Mouse (Mus musculus): ENCODE measurements around the gene Gon4l. TPM values are rescaled to one million over a fixed set of nuclear protein-coding genes. Genes with fewer than 3 reads are reported as not detected.
"Not testable (repeated sequence)": the region's sequence is repeated elsewhere in the genome, so short reads cannot be mapped to it uniquely, and the experiment has no call there.

Gene Gon4l
- total RNA-seq (2021), result 10 to 100 TPM; 27.2 to 30.1 TPM
- long read RNA-seq, experiment 1, partial matches to known transcripts, result 7 of 15 reads
- long read RNA-seq, experiment 1, other reads (novel, unspliced or antisense), result 8 of 15 reads
- long read RNA-seq, experiment 2, partial matches to known transcripts, result 1 of 1 reads
- long read RNA-seq, experiment 2, other reads (novel, unspliced or antisense), result 0 of 1 reads

DNA sequence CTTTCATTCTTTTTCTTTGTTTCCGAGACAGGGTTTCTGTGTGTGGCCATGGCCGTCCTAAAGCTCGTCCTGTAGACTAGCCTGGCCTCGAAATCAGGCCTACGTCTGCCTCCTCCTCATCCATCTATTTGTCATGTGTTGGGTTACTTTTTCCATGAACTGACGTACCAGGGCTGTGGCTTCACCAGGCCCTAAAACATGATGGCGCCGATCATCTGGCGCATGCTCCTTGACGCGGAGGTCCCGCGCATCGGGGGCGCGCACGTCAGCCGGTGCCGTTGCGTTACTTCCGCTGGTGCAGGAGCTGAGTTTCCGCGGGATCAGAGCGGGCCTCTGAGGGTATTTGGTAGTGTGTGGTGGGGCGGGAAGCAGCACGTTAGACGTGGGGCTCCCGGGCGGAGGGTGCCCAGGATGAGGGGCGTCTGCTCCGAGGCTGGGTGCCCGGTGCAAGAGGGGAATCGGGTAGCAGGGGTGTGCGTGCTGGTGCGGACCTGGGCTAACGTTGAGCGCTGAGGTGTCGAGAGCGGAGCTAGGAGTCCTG lies at the start of gene Gon4l:
Gene Gon4l (plus strand): TSS at position 281 of the 541 bp plus-strand sequence.
- DNase-seq, result peak; percentile 5 to 13

- not testable (repeated sequence) for DNase-seq
Observed at GRCm38 (mm10) chr3:88786323-88786722, 48.7 kb upstream of the Gon4l start.

DNA sequence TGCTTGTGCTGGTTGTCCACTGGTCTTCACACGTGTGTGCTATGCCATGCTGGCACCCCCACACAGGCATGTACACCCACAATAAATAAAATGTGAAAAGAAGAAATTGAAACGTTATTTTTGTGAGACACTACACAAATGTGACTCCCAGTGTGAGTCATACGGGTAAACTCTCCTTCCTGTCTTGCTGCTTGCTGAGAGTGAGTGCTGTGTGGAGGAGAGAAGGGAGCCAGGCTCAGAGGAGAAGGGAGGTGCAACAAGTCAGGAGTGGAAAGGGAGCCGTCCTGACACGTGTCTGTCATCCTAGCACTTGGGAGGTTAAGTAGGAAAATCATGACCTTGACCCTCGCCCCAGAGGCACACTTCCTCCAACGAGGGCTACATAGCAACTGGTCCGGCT lies 48.2 kb upstream of the Gon4l start:
- DNase-seq, result not testable (repeated sequence)

GRCm38 (mm10) chr3:88788033-88788432 lies 47.0 kb upstream of the Gon4l start:
- DNase-seq, result not testable (repeated sequence)

DNA sequence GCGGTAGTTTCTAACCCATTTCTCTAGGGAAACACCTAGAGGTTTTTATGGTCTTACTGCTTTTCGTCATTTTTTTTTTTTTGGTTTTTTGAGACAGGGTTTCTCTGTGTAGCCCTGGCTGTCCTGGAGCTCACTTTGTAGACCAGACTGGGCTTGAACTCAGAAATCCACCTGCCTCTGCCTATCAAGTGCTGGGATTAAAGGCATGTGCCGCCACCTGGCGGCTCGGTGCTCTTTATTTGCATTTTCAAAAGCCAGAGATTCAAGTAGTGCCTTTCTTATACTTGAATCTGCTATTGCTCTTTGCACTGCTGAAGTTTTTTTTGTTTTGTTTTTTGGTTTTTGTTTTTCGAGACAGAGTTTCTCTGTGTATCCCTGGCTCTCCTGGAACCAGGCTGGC lies 37.5 kb upstream of the Gon4l start:
- DNase-seq, result not testable (repeated sequence)

DNA sequence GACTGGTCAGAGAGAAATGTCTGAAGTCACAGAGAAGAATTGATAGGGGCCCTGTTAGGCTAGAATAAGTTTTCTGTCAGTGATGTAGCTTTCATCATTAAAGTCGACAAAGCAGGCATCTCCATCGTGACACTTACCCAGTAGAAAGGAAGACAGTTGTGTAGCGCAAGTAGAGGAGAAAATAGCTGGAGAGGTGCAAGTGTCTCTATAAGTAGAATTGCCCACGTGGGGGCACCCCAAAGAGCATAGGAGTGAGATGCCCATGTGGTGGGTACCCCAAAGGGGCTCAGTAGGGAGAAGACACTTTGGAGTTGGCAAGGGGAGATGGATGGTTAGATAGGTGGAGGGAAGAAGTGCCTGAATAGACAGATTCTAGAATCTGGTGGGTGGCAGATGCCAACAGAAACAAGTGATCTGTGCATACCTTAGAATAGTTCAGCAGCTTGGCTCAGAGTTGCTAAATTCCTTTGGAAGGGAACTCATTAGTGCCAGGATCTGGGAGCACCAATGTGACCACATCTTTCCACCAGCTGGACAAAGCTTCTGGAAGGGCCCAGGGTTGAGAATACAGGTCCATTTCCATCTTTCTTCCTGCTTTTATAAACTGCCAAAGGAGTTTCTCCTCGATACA lies 31.0 kb upstream of the Gon4l start:
- DNase-seq, result no peak

- no peak for DNase-seq
Observed at GRCm38 (mm10) chr3:88825710-88826109, 9.3 kb upstream of the Gon4l start.

DNA sequence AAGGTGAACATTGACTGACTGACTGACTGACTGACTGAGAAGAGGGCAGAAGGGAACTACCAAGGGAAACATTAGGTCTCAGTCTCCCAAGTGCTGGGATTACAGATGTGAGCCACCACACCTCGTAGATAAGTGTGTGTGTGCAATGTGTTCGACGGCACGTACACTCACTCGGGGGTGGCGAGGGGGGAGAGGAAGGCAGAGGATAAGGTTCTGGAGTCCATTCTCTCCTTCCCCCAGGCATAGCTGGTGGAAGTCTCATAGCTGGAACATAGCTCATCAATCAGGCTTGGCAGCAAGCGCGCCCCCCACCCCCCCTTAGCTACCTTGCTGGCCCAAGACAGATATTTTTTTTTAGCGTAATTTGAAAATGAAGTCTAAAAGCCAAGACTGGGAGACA lies 7.8 kb upstream of the Gon4l start:
- DNase-seq, result no peak

GRCm38 (mm10) chr3:88831177-88832121 lies 3.6 kb upstream of the Gon4l start:
- peak; percentile 41 to 66 for DNase-seq

- peak; percentile 38 to 43 for DNase-seq
Observed at GRCm38 (mm10) chr3:88832388-88832787, 2.6 kb upstream of the Gon4l start.

GRCm38 (mm10) chr3:88849172-88849571 lies 14.1 kb downstream of the Gon4l start:
- DNase-seq, result no peak

DNA sequence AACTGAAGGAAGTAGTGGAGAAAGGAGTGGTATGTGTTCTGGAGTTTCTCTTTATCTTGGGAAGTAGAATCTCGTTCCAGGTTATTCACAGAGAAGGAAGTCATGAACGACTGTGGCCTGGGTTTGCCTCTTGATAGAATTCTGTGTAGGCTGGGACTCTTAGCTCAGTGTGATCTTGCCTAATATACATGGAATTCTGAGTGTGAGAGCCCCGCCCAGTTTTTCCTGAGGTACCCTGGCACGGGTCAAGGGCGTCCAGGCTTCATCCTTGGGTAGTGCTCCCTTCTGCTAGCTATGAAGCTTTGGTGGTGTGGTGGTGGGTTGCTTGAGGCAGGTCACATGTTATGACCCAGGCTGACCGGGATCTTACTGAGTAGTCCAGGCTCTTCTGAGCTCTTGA lies 20.8 kb downstream of the Gon4l start:
- DNase-seq, result no peak

DNA sequence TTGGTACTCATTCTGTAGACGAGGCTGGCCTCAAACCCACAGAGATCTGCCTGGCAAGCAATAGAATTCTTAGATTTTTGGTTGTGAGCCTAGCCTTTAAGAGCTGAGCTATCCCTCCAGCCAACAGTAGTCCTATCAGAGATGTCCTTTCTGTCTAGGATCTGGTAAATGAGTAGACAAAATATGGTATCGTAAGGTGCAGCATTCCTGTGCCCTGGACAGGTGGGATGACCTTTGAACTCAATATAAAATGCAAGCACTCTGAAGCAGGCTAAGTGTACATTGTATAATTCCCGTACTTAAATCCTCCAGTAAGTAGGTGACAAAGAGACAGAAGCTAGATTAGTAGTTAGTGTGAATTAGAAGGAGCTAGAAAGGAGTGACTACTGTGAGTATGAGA lies 27.1 kb downstream of the Gon4l start:
- DNase-seq, result no peak

DNA sequence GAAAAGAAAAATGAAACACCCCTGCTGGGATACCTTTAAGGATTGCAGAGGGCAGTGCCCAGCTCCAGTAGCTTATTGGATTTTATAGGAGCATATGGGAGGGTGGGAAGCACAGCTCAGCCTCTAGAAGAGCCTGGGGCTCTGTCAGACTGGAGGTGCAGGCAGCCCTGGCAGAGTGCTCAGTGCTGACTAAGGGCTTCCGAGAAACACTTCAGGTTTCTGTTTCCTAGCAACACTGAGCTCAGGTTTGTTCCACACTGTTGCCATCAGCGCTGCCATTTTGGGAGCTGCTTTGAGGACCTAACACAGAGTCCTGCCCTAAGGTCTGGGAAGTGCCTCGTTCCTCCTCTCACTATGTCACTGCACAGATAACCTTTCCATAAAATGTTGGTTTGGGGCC lies 31.7 kb downstream of the Gon4l start:
- DNase-seq, result not testable (repeated sequence)

DNA sequence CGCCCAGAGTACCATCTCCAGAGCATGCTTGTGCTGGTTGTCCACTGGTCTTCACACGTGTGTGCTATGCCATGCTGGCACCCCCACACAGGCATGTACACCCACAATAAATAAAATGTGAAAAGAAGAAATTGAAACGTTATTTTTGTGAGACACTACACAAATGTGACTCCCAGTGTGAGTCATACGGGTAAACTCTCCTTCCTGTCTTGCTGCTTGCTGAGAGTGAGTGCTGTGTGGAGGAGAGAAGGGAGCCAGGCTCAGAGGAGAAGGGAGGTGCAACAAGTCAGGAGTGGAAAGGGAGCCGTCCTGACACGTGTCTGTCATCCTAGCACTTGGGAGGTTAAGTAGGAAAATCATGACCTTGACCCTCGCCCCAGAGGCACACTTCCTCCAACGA lies 32.1 kb downstream of the Gon4l start:
- DNase-seq, result not testable (repeated sequence)

GRCm38 (mm10) chr3:88868449-88868848 lies 33.4 kb downstream of the Gon4l start:
- DNase-seq, result not testable (repeated sequence)

GRCm38 (mm10) chr3:88882536-88882935 lies 47.5 kb downstream of the Gon4l start:
- DNase-seq, result not testable (repeated sequence)

DNA sequence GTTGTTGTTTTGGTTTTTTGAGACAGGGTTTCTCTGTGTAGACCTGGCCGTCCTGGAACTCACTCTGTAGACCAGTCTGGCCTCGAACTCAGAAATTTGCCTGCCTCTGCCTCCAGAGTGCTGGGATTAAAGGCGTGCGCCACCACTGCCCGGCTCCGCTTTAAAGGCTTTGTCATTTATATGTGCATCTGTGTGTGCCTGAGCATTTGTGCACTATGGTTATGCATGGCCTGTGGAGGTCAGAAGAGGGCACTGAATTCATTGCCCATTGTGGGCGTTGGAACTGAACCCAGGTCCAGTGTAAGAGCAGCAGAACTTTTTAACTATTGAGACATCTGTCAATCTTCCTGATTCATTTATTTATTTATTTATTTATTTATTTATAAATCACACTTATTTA lies 58.0 kb downstream of the Gon4l start:
- DNase-seq, result not testable (repeated sequence)

DNA sequence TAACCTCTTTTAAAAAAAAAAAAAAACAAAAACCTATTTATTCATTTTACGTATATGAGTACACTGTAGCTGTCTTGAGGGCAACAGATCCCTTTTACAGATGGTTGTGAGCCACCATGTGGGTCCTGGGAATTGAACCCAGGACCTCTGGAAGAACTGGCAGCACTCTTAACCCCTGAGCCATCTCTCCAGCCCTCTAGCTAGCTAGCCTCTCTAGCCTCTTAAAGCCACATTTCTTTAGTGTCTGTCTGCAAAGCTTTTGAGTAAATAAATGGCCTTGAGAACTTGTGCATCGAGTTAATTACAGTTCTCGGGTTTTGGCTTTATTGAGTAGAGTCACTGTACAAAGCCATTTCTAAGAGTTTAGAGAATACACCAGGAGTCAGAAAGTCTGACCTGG lies 69.8 kb downstream of the Gon4l start:
- no peak for DNase-seq

GRCm38 (mm10) chr3:88905209-88905608 lies 70.2 kb downstream of the Gon4l start:
- DNase-seq, result no peak

DNA sequence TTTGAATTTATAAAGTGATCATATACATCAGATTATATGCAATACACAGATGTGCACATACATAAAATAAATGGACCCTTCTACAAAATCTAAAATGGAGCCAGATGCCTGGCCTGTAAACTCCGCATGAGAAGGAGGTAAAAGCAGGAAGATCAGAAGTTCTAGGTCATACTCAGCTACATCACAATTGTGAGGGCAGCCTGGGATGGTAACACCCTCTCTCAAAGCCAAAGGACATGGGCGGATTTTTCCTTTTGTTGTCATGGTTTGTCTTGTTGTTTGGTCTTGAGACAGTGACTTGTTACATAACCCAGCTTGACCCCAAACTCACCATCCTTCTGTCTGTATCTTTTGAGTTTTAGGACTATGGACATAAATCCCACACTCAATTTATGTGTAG lies 70.7 kb downstream of the Gon4l start:
- no peak for DNase-seq

GRCm38 (mm10) chr3:88906393-88907159 lies 71.5 kb downstream of the Gon4l start:
- DNase-seq, result no peak
